Mouse (Mus musculus): Measurements from ENCODE around the gene Elf2. TPM values are rescaled to one million over a fixed set of nuclear protein-coding genes. Genes with fewer than 3 reads are reported as not detected.
A peak's percentile ranks its signal among the peaks of the same experiment; 100 is the strongest.

Gene Elf2
- total RNA-seq, 1 experiment from 2014 or later: 88.0 TPM

DNA sequence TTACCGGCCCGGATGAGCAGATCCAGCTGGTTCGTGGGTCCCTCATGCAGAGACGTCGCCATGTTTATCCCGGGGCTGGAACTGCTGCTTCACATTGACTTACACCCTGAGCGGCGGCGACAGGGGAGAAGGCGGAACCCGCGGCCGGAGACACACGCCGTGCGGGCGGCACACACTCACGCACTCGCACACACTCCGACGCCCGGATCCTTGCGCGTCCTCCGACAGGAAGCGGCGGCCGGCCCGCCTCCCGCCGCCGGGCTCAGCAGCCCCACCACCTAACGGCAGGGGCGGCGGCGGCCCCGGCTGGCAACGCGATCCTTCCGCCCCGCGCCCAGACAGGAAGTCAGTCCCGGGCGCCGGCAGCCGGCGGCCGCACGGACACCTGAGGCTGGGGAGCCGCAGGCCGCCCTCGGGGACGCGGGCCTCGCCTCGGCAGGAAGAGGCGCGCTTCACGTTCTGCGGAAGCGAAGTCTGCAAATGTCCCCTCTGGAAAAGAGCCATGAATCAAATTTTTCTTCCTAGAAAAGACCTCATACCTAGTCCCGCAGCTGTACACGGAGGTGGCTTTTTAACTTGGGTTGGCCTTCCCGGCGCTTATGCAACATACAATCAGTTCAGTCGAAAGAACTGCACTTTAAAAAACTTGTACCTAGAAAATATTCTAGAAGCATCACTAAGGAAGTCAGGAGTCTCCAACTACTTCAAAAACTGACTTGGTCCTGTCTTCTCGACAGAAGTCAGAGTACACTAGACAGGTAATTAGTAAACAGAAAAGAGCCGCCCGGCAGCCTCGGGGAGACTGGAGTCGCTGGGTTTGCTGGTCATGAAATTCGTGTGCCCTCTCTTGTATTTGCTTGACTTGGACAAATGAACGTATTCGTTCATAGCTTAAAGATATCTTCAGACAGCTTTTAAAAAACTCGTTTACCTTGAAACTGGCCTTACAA is 63.0 kb downstream of the Elf2 start:
- DNase-seq: peak; percentile 81

DNA sequence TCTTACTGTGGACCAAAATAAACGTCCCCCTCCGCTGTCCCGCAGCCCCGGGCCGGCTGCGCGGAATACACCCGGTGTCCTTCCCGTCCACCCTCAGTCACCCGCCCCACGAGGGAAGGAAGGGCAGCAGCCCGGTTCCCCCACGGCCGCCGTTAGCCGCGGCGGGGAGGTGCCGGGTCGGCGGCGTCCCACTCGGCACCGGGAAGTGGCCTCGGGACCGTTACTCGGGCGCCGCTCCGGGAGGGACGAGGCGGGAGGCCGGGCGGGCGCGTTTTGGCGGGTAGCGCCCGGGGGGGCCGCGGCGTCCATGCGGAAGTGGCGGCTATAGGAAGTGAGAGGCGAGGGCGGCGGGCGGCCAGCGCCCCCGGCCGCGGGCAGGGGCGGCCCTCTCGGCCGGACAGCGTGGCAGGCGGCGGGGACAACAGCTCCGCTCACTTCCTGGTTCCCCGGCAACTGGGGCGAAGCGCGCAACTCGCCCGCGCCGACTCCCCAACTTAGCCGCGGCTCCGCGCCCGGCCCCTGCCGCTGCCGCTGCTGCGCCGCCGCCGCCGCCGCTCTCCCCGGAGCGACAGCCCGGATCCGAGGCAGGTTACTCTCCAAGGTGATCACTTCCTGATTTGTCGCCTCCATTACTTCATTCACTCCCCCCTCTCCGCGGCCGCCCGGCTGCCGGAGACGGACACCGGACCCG is 63.9 kb downstream of the Elf2 start:
- DNase-seq: peak; percentile 55

DNA sequence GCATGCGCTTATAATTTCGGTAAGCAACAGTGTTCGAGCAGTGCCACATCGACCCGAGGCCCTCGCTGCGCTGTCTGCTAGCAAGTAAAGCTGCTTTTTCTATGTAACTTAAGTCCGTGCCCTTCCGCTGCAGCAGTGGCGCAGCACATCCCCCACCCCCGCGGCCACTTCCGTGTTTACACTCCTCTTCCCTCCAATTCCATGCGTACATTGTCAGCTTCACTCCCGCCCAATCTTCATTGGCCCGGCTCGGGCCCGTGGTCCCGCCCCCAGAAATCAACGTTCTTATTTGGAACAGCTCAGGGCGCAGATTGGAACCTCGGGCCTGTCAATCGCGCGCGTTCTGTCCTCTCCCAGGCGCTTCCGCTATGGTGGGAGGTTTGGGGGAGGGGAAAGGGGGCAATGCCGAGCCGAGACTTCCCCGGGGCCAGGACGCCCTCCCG is 64.5 kb downstream of the Elf2 start:
- peak; percentile 96 for DNase-seq

DNA sequence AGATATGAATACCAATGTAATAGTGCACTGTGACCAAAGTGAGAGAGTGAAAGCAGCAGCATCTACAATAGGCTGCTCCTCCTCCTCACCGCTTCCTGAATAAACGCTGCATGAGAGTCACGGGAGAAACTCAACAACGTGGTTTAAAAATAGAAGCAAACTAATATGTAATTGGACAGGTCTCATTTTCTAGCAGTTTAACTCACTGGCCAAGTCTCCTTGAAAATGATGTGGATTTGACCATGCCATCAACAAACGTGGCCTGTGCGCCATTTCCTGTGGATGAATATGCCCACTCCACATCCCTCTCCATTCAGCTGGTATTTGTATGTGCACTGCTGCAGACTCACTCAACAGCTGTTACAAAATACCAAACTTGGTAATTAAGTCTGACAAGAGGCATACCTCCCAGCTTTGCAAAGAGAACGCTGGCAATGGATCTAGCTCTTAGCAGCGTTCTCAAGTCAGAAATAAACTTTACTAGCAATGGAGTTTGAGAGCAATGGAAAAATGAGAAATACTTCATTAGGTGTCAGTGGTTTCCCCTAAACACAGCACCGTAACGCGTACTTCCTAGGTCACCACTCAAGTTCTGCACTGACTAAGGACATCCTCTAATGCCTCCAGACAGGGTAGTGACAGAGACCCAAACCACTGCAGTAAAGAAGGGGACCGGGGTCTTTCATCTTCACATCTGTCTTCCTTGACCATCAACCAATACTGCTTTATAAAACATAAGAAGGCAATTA is 70.2 kb downstream of the Elf2 start:
- no peak for DNase-seq

DNA sequence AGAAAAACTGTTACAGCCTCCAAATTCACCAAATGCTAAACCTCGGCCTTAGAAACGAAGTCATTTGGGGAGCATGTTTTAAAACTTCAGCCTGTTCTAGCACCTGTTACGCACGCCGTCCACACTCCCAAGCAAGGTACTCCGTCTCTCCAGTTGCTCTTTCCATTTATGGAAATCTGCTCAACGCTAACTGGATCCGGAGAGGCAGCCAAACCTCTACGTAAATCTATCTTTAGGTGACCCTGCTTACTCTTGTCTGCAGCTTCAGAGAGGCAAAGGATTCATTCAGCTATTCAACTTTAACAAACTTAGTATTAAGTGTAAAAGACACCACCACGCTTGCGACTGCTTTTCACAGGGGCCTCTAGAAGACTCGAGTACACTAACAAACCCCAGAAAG is 72.0 kb downstream of the Elf2 start:
- no peak for DNase-seq

DNA sequence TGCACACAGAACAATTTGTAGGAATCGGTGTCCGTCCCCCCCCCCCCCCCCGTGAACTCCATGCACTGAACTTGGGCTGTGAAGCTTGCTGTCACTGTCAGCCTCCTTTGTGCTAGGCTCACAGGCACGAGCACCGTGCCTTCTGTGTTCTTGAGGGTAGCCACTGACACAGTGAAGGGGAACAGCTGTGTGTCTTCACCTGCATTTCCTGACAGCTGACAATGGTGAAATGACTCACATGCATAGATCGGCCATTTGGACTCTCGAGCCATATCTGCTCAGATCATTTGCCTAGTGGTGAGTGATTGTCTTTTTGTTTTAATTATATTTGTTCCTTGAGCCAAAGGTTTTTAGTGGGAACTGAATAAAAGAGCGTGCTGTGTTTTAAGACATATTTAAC is 77.5 kb downstream of the Elf2 start:
- no peak for DNase-seq

DNA sequence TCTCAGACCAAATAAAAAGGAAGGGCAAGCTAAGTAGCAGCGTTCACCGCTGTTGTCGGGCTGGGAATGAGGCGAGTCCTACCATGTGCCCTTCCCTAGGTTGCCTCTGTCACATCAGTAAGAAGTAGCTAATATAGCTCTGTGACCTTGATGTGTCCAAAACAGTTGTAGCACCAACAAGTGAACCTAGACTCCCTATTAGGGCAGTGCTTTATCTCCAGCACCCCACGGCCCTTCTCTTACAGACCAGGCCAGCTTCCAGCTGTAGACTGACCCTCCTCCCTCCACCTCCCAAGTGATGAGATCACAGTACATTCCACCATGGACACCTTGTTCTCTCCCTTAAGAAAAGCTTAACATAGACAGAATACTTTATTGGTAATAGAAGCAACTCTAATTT is 82.4 kb downstream of the Elf2 start:
- no peak for DNase-seq

DNA sequence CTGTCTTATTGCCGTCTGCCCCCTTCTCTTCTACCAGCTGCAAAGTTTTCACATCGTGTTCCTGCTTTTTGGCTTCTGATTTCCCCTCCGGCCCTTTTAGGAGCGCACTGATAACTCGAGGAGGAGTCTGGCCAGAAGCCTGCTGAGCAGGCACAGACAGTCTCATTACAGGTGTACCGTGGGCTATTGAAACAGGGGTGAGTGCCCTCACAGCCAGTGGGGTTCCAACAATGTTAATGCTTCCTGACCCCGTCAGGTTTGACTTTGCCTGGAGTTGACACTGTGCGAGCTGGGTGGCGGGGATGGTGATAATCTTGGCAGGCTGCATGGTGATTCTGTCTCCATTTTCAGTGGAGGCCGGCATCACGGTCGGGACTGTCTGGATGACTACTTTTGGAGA is 84.0 kb downstream of the Elf2 start:
- no peak for DNase-seq

DNA sequence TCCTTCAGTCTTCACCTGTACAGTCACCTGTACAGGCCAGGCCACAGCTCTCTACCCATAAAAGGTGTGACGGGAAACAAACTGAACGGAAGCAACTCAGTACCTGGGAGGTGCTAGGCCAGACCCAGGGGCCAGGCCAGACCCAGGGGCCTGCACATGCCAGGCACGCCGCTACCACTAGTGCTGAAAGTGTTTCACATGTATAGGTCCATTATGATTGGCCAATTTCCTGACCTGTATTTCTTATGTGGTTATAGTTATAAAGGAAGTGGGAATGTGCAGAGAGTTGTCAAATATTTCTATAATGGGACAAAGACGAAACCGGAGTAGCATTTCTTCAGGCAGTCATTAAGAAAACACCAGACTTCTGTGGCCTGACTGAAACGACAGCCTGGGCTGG is 85.7 kb downstream of the Elf2 start:
- DNase-seq: no peak

DNA sequence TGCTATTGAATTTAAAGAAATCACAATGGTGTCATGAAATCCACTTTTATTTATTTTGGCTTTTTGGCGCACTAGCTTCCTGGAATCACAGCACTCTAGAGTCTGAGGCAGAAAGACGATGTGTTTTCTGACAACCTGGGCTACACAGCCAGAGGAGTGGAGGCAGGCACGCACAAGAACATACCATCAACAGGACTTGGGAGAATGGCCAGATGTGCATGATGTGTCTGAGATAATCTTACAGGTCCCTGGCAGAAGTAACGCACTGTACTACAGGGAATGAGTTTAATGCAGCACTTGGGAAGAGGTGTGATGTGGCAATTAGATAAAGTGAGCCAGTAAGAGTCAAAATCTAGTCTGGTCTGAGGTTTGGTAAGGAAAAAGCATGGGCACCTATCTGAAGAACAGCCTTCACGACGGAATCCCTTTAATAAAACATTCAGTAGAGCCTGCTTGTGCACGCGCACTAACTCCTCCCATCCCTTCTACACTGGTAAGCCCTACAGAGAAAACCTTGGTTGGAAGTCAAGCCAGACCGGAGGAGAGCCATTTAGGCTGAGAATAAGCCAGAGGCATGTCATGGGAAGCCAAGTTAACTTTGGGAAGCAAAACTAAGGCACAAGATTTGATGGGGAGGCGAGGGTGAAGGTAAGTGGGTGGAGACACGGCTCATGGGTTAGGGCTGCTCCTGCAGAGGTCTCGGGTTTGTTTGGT is 87.6 kb downstream of the Elf2 start:
- DNase-seq: no peak

DNA sequence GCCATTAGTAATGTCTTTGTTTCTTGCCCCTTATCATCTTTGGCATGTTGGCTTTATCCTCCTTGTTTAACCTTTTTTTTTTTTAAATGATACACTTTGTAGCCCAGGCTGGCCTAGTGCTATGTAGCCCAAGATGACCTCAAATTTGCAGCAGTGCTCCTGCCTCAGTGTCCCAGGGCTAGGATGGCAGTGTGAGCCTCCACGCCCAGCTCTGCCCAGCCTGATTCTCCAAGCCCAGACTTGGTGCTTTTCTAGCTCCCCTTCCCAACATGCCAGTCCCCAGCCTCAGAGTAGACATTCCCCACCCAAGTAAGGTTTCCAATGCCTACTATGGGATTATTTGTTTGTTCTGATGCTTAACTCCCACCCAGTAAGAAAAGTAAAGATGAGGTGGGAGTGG is 88.2 kb downstream of the Elf2 start:
- no peak for DNase-seq

DNA sequence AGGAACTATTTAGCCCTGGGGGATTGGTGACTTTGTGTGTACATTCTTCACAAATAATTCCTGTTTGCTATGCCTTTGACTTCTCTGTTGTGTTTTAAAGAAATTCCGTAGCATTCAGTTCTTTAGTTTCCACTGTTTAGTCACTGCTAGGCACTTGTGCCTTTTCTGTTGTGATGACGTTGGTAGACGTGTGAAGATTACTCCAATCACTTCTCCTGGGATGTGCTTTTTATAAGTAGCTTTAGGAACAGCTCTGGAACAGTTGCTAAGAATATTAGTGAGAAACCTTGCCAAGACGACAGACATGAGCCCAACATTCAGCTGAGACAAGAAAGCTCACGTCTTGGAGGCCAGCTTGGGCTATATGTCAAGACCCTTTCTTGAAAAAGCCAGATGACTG is 89.4 kb downstream of the Elf2 start:
- DNase-seq: no peak

DNA sequence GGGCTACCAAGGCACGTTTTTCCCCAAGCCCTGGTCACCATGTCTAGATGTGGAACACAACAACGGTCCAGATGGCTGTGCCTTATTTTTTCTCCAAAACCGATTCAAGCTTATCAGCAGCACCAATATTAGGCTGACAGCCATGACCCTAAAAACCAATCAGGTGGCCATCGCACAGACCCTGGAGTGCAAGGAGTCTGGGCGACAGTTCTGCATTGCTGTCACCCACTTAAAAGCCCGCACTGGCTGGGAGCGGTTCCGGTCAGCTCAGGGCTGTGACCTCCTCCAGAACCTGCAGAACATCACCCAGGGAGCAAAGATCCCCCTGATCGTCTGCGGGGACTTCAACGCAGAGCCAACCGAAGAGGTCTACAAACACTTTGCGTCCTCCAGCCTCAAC is 90.6 kb downstream of the Elf2 start:
- no peak for DNase-seq

DNA sequence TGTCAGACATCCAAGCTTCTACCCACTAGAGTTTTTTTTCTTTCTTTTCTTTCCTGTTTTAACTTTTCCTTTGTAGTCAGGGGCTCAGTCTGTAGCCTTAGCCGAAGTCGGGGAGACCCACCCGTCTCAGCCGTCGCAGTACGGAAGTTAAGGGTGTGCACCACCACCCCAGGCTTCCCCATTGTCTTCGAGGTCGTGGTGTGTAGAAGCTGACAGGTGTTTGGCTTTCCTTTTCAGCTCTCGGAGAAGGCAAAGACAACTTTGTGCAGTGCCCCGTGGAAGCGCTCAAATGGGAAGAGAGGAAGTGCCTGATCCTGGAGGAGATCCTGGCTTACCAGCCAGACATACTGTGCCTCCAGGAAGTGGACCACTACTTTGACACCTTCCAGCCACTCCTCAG is 91.0 kb downstream of the Elf2 start:
- DNase-seq: no peak

DNA sequence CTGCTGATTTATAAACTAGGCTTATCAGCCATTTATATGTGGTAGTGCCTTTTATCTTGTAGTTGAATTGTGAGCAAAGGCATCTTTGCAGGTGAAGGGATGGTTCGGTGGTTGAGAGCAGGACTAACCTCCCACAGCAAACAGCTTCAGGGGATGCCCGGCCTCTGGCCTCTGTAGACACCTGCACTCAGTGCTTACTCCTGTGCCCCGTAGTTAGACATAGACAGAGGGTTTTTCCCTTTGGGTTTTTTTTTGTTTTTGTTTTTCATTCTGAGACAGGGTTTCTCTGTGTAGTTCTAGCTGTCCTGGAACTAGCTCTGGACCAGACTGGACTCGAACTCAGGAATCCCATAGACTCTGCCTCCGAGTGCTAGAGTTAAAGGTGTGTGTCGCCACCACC is 91.9 kb downstream of the Elf2 start:
- DNase-seq: no peak

DNA sequence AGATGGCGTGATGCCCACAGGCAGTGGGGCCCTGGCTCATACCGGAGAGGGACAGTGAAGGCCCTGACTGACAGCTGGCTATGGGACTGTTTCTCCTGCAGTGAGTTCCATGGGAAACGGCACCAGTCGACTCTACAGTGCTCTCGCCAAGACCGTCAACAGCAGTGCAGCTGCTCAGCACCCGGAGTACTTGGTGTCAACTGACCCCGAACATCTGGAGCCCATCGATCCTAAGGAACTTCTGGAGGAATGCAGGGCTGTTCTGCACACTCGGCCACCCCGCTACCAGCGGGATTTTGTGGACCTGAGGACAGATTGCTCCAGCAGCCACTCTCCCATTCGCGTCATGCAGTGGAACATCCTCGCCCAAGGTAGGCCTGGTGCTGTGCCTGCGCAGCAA is 92.8 kb downstream of the Elf2 start:
- no peak for DNase-seq

DNA sequence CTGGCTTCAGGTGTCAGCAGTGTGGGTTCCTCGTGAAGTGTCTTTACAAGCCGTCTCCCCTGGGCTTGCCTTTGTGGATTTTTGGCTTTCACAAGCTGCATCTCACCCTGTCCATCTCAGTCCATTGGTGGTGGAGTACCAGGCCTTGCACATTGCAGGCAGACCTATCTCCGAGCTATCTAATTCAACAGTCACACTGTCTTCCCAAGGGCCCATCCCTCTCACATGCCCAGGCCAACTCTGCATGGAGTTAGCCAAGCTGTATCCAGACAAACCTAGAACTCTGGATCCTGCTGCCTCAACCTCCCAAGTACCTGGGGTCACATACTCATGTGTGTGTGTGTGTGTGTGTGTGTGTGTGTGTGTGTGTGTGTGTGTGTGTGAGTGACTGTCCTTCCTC is 100.9 kb downstream of the Elf2 start:
- no peak for DNase-seq

DNA sequence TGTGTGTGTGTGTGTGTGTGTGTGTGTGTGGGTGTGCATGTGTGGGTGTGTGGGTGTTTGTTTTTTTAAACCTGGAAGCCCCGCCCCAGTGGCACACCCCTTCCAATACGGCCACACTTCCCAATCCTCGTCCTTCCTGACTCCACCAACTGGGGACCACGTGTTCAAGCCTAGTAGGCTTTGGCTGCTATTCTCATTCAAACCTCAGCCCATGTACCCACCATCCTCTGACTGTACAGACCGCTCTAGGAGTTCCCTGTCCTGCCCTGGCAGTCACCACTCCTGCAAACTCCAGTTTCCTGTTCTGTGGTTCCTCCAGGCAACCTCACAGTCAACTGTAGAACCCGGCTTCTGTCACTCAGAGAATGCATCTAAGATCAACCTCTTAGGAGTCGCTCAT is 101.9 kb downstream of the Elf2 start:
- no peak for DNase-seq

DNA sequence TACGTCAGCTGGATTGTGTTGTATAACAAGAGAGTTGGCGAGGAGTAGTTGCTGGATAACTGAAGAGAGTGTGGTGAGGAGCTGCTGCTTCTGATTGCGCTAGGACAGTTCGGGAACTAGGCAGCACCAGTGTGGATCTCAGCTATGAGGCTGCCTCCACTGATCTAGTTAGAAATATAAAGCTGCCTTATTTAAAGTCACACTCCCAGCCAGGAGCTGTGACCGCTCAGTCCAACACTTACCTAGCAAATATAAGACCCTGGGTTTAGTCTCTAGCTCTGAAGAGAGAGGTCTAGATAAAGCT is 105.8 kb downstream of the Elf2 start:
- DNase-seq: no peak

DNA sequence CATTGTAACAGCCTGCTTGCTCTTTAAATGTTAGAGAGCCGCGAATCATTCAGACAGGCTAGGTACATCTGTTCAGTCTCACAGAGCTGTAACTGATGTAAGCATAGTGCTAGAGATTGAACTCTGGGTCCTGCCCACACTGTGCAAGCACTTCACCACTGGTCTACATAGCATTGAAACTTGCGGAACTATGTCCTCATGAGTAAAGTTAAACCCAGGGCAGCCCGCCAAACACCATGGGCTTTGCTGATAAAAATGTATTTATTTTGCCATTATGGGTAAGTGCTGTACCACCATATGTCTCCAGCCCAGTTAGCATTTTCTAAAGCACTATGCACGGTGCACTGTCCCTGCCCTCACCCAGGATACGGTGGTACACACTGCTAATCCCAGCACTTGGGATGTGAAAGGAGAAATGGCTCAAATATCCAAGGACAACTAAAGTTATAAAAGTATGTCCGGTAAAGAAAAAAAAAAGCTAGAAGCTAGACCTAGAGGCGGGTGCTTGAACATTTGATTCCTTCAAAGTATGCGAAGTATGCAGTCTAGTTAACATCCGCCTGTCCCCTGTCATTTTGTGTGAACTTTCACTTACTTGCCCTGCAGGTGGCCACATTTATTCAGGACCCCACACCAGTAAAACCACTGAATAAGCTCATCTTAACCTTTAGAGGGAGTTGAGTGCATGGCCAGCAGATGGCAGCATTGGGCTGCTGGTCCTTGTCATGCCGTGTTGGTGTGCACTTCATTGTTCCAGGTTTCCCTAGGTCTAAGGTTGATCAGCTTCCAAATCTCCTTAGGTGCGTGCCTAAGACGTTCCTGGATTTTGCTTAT is 106.3 kb downstream of the Elf2 start:
- DNase-seq: peak; percentile 85

DNA sequence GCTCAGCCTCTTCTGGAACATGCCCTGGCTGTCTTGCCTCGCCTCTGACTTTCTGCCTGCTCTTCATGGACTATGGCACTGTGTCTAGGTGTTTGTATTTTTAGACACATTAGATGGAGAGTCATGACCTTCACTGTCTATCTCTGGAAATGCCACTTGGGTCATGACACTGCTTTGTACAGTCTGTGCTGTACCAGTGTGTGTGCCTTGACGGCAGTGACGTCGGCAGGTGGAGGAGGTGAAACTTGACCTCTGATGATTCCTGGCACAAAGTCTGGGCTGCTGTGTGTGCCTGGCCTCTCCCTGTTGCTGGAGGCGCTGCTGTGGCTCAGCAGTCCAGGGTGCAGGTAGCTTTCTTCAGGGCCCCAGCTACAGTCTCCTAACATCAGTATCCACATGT is 107.0 kb downstream of the Elf2 start:
- no peak for DNase-seq

Measured in adrenal gland, postnatal 25 days (tissue).